Mouse (Mus musculus) stomach, postnatal 0 days (tissue): Measurements from ENCODE around the gene Stox2.

ENCODE experiments used
- CTCF ChIP-seq: IDR thresholded peaks from 2 replicates; pipeline ENCODE4 v1.5.1; 2016; ENCODE audit warnings: antibody characterized with exemption, low read depth, mild to moderate bottlenecking, moderate library complexity
- EP300 ChIP-seq: optimal IDR thresholded peaks from 2 replicates; pipeline ENCODE3; 2016; ENCODE audit warnings: antibody characterized with exemption

DNA sequence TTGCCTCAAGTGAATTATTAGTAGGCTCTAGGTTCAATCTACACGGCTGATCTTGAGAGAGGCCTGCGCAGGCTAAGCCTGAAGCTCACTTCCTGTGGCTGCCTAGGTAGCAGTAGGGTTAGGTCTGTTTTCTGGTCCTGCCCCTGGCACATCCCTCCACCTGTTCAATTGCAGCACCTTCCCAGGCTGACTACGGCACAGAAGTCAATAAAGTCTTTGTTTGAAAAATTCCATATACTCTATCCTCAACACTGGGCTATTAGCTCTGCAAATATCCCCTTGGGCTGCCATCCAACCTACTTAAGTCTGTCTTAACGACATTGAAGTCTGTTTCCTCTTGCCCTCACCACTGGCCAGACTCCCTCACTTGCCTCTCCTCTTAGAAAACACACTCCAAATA lies 10.8 kb downstream of the Stox2 start:
- no peak for TF ChIP-seq CTCF
- TF ChIP-seq EP300 = no peak
